Mouse (Mus musculus) MN1 (cell line): Measurements from ENCODE around the gene Gipr.

Experiments used
- DNase-seq: peaks from one replicate; pipeline ENCODE4 v3.0.0-alpha.2; 2016; ENCODE audit warnings: low spot score

The Gipr gene

GRCm38 (mm10) chr7:19148875-19149541, 16.9 kb downstream of the Gipr start, which contains the start of gene Qpctl:
Qpctl (minus strand) TSS chr7:19149291.
- DNase-seq = peak; percentile 98

GRCm38 (mm10) chr7:19148180-19148874, 17.6 kb downstream of the Gipr start:
- peak; percentile 40 for DNase-seq

DNA sequence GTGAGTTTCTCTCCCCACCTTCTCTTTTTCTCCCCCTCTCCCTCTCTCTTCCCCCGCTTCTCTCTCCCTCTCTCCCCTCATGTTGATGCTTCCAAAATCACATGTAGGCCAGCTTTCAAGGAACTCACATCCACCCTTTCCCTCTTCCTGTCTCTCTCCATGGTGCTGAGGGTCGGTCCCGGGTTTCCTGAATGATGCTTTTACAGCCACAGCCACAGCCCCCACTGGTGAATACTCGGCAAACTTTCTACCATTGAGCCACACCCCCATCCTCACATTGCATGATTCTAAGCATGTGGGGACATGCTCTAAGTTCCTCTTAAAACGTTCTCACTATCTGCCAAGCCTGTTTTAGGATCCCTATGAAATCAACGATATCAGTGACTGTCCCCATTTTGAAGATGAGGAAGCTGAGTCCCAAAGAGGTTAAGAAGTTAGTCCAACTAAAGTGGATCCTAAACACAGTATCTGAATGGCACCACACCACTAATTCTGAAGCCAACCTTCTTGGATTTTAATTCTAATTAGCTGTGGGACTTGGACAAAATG, 18.4 kb downstream of the Gipr start:
- no peak for DNase-seq

GRCm38 (mm10) chr7:19146793-19147192, 19.1 kb downstream of the Gipr start:
- no peak for DNase-seq

DNA sequence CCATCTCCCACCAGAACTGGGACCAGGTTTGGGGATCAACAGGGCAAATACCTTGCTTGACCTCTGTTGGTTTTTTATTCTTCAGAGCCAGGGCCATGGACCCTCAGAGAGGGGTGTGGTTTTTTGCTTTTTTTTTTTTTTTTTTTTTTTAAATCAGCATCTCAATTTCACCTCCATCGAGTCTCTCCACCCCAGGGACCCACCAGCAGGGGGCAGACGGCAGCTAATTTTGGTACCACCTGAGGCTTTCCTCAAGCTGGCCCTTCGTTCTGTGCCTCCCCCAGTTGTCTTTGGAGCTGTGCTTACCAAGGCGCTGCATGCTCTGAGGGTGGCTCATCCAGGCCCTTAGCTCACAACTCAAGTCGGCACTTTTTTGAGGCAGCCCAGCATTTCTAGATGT, 28.5 kb downstream of the Gipr start:
- DNase-seq = peak; percentile 46

GRCm38 (mm10) chr7:19136673-19137334, 29.1 kb downstream of the Gipr start:
- DNase-seq = no peak

GRCm38 (mm10) chr7:19136168-19136567, 29.8 kb downstream of the Gipr start:
- DNase-seq = no peak

GRCm38 (mm10) chr7:19131324-19131848, 34.5 kb downstream of the Gipr start:
- peak; percentile 96 for DNase-seq

- no peak for DNase-seq
These were observed 35.3 kb downstream of the Gipr start for GRCm38 (mm10) chr7:19130657-19131056.

DNA sequence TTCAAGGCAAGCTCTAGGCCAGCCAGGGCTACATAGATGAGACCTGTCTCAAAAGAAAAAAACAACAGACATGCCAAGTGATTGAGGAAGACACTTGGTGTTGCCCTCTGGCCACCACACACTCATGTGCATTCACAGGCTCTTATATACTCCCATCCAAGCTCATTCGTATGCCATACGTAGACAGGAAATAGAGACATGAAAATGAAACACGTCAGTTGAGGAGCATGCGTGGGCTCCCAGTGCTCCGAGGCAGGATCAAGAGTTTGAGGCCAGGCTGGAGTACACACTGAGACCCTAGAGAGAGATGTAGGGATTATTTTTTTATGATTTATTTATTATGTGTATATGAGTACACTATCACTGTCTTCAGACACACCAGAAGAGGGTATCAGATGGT, 36.5 kb downstream of the Gipr start:
- DNase-seq = no peak

DNA sequence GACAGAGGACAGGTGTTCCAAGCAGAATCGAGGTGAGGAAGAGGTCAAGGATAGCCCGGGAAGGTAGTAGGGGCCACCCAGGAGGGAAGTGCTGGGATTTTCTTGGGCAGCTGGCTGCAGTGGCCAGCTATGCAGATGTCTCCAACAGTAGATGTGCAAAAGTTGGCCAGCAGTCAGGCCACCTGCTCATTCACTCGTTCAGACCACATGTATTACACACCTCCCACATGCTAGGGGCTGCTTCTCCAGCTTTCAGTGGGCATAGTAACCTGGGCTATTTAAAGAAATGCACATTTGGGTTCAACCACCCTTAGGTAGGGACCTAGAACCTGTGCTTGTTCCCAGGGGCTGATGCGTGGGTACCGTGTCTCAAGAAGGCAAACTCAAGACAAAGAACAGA, 38.2 kb downstream of the Gipr start:
- no peak for DNase-seq

- DNase-seq = no peak
These were observed 41.2 kb downstream of the Gipr start for GRCm38 (mm10) chr7:19124713-19125112.

DNA sequence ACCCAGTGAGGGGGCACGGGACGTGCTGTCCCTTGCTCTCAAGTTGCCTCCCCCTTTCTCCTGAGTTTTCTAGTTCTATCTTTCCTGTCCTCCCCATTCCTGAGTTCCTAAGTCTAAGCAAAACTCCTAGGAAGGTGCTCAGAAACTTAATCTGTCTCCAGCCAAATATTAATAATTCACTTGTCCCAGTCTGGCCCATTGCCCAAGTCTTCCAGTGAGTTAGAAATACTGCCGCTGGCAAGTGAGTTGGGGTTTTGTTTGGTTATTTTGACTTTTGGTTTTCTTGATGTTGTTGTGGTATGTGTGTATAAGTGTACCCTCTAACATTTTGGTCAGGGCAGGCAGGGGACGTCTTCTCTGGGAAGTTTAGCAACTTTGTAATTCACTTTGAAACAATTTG, 44.2 kb downstream of the Gipr start:
- DNase-seq = no peak

DNA sequence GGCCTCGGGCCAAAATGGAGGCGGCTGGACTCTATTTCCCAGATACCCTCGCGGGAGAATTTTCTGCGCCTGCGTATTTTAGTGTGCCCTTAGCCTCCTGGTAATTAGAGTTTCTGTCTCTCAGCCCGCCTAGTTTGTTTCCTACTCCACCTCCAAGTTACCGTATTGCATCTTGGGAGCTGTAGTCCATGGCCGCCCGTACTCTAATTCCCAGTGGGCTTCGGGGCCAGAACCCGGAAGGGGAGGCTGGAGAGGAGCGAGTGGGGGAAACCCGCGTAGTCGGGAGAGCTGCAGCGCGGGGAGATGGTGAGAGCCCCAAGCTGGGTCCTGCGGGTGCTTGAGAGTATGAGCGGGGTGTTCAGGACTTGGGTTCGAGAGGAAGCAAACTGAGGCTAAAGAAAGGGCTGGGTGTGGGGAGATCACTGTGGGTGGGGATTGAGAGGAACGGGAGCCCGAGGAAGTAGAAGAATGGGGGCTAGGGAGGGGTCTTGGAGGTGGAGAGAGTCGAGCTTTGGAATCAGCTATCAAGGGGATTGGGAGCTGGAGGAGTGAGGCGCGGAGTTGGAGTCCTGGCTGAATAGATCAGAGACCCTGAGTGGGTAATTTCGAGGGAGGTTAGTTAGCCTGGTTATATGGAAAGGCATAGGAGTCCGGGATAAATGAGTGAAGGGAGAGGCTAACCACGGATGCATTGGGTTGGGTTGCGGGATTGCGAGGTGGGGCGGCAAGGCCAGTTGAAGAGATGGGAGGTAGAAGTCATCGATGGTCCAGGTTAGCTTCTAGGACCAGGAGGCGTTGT, 46.1 kb downstream of the Gipr start, which contains the start of gene Fbxo46:
TSS of gene Fbxo46 (plus strand) at position 229 of the 799 bp plus-strand sequence.
- peak; percentile 97 for DNase-seq

DNA sequence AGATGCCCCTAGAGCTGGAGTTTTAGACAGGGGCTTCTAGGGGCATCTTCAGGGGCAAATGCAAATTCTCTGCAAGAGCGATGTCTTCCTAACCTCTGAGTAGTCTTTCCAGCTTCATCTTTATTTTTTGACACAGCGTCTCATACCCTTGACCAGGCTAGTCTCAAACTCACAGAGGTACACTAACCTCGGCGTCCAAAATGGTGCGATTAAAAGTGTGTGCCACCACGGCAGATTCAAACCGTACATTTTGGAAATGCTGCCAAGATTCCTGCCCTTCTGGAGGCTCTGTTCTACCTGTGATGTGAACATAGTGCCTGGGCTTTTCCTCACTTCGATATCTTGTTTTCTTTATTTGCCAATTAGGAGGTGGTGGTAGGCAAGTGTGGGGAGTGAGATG, 46.8 kb downstream of the Gipr start:
- DNase-seq = no peak

GRCm38 (mm10) chr7:19118028-19118771, 47.7 kb downstream of the Gipr start, which contains the start of gene Gm4969:
Gm4969 (minus strand) TSS chr7:19118368.
- DNase-seq = no peak

GRCm38 (mm10) chr7:19109565-19109964, 56.4 kb downstream of the Gipr start:
- no peak for DNase-seq

DNA sequence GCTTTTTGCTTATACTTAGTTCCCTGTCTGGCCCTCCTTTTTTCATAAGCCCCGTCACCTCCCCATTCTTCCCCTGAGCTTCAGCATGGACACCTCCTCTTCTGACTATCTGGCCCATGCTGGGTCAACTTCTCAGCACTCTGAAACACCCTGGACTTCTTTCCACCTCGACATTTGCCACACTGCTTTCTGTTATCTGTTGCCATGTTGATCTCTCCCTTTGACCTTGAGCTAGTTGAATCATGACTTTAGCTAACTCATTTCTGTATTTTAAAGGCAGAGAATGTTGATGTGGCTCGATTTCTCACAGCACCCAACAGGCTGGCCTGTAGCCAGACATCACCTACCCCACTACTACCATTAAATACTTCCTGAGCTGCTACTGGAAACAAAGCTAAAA, 58.5 kb downstream of the Gipr start:
- DNase-seq = no peak
